Mouse (Mus musculus): ENCODE data around the gene Ciao1.

DNA sequence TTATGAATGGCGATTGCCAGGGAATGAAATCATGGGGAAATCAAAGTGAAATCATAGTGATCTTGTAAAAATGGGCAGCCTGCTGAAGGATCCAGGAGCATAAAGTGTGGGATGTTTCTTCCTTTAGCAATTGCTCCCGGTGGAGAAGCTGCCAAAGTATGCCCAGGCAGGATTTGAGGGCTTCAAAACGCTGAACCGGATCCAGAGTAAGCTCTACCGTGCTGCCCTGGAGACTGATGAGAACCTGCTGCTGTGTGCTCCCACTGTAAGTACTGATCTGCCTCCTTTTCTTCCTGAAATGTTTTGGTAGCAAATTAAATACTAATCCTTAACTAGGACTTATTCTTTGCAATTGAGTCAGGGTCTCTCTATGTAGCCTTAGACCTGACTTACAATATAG lies 29.9 kb downstream of the Ciao1 start:
- TF ChIP-seq CTCF (IDR thresholded peaks at IDR 0.05; ENCODE audit: low read depth) (no peak), EP300 (IDR thresholded peaks at IDR 0.05; ENCODE audit: low read depth) (no peak)
